Mouse (Mus musculus): ENCODE data around the gene Zmiz1. TPM values are rescaled to one million over a fixed set of nuclear protein-coding genes. Genes with fewer than 3 reads are reported as not detected.

Gene Zmiz1
- polyA plus RNA-seq, 1 experiment = 22.5 TPM

- Histone ChIP-seq H3K4me1 (ENCODE audit: control insufficient read depth, insufficient read depth, low read length) (no peaks in the 10 kb centered on the region), H3K9me3 (replicated peaks; ENCODE audit: control insufficient read depth, insufficient read depth, low read length, poor library complexity, severe bottlenecking) (no peaks in the 10 kb centered on the region), H3K27me3 (ENCODE audit: control insufficient read depth, insufficient read depth, low read length, poor library complexity, severe bottlenecking) (no peaks in the 10 kb centered on the region), H3K9ac (ENCODE audit: low read depth, poor library complexity, severe bottlenecking) (no peak overlapping the region), H3K4me3 (ENCODE audit: low read depth, low read length) (no peak overlapping the region), H3K27ac (ENCODE audit: insufficient read depth, low read length) (no peak overlapping the region), H3K36me3 (ENCODE audit: control insufficient read depth, insufficient read depth, low read length, poor library complexity, severe bottlenecking) (no peaks in the 10 kb centered on the region)
- TF ChIP-seq POLR2A (IDR thresholded peaks at IDR 0.05; ENCODE audit: insufficient read depth, low read length) (no peak), EP300 (IDR thresholded peaks at IDR 0.05; ENCODE audit: insufficient read depth, low read depth, low read length) (no peak), CTCF (IDR thresholded peaks at IDR 0.05; ENCODE audit: low read depth, low read length) (no peak)
Observed at GRCm38 (mm10) chr14:25478755-25479154, 19.8 kb downstream of the Zmiz1 start.

GRCm38 (mm10) chr14:25479841-25480252, 20.9 kb downstream of the Zmiz1 start:
- Histone ChIP-seq H3K4me3 (ENCODE audit: low read depth, low read length) (no peak overlapping the region), H3K27ac (ENCODE audit: insufficient read depth, low read length) (no peak overlapping the region), H3K9ac (ENCODE audit: low read depth, poor library complexity, severe bottlenecking) (no peak overlapping the region), H3K4me1 (ENCODE audit: control insufficient read depth, insufficient read depth, low read length) (no peaks in the 10 kb centered on the region), H3K9me3 (replicated peaks; ENCODE audit: control insufficient read depth, insufficient read depth, low read length, poor library complexity, severe bottlenecking) (no peaks in the 10 kb centered on the region), H3K36me3 (ENCODE audit: control insufficient read depth, insufficient read depth, low read length, poor library complexity, severe bottlenecking) (no peaks in the 10 kb centered on the region), H3K27me3 (ENCODE audit: control insufficient read depth, insufficient read depth, low read length, poor library complexity, severe bottlenecking) (no peaks in the 10 kb centered on the region)
- TF ChIP-seq CTCF (IDR thresholded peaks at IDR 0.05; ENCODE audit: low read depth, low read length) = no peak
- TF ChIP-seq POLR2A (IDR thresholded peaks at IDR 0.05; ENCODE audit: insufficient read depth, low read length) = no peak
- TF ChIP-seq EP300 (IDR thresholded peaks at IDR 0.05; ENCODE audit: insufficient read depth, low read depth, low read length) = no peak

GRCm38 (mm10) chr14:25480443-25480842, 21.5 kb downstream of the Zmiz1 start:
- no peaks in the 10 kb centered on the region for H3K27me3 ChIP-seq (ENCODE audit: control insufficient read depth, insufficient read depth, low read length, poor library complexity, severe bottlenecking)
- no peaks in the 10 kb centered on the region for H3K9me3 ChIP-seq (replicated peaks; ENCODE audit: control insufficient read depth, insufficient read depth, low read length, poor library complexity, severe bottlenecking)
- TF ChIP-seq POLR2A (IDR thresholded peaks at IDR 0.05; ENCODE audit: insufficient read depth, low read length) (no peak), CTCF (IDR thresholded peaks at IDR 0.05; ENCODE audit: low read depth, low read length) (no peak), EP300 (IDR thresholded peaks at IDR 0.05; ENCODE audit: insufficient read depth, low read depth, low read length) (no peak)
- H3K27ac ChIP-seq (ENCODE audit: insufficient read depth, low read length) = no peak overlapping the region
- no peak overlapping the region for H3K9ac ChIP-seq (ENCODE audit: low read depth, poor library complexity, severe bottlenecking)
- H3K36me3 ChIP-seq (ENCODE audit: control insufficient read depth, insufficient read depth, low read length, poor library complexity, severe bottlenecking) = no peaks in the 10 kb centered on the region
- no peak overlapping the region for H3K4me3 ChIP-seq (ENCODE audit: low read depth, low read length)
- H3K4me1 ChIP-seq (ENCODE audit: control insufficient read depth, insufficient read depth, low read length) = no peaks in the 10 kb centered on the region

DNA sequence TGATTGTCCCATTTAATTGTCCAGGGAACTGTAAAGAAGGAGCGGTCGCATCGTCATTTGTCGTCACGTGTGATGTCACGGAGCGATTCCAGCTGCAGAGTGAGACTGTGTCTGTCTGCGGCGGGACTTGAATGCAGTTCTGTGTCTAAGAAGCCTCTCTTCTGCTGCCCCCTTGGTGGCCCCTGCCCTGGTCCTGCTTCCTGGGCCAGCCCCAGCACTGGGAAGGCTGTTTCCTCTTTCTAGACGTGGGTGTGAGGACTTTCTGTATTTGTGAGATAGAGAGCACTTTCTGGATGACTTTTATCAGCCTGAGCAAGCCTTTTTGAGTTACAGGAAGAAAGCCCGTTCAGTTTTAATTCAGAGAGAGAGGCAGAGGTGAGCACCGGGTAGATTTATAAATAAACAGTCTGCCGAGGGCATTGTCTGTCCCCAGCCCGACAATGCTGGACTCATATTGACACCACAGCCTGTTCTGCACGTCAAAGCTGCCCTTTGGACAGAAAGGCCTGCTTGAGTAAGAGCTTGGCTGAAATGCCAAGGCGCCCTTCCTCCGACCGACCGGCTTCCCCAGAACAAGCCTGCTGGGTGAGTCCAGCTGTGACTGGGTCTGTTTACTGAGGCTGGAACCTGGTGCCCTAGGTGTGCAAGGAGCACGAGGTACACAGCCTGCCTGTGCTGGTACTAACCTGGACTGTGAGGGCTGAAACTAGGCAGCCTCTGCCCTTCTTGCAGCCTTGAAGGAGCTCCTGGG, 22.1 kb downstream of the Zmiz1 start:
- Histone ChIP-seq H3K9ac (ENCODE audit: low read depth, poor library complexity, severe bottlenecking) (no peak overlapping the region), H3K27ac (ENCODE audit: insufficient read depth, low read length) (no peak overlapping the region)
- no peak for TF ChIP-seq POLR2A (IDR thresholded peaks at IDR 0.05; ENCODE audit: insufficient read depth, low read length)
- no peak for TF ChIP-seq EP300 (IDR thresholded peaks at IDR 0.05; ENCODE audit: insufficient read depth, low read depth, low read length)
- TF ChIP-seq CTCF (IDR thresholded peaks at IDR 0.05; ENCODE audit: low read depth, low read length) = no peak

GRCm38 (mm10) chr14:25481667-25482331, 22.8 kb downstream of the Zmiz1 start:
- no peaks in the 10 kb centered on the region for H3K27me3 ChIP-seq (ENCODE audit: control insufficient read depth, insufficient read depth, low read length, poor library complexity, severe bottlenecking)
- no peaks in the 10 kb centered on the region for H3K36me3 ChIP-seq (ENCODE audit: control insufficient read depth, insufficient read depth, low read length, poor library complexity, severe bottlenecking)
- no peak overlapping the region for H3K27ac ChIP-seq (ENCODE audit: insufficient read depth, low read length)
- H3K4me1 ChIP-seq (ENCODE audit: control insufficient read depth, insufficient read depth, low read length) = no peaks in the 10 kb centered on the region
- H3K4me3 ChIP-seq (ENCODE audit: low read depth, low read length) = no peak overlapping the region
- TF ChIP-seq EP300 (IDR thresholded peaks at IDR 0.05; ENCODE audit: insufficient read depth, low read depth, low read length) (no peak), POLR2A (IDR thresholded peaks at IDR 0.05; ENCODE audit: insufficient read depth, low read length) (no peak), CTCF (IDR thresholded peaks at IDR 0.05; ENCODE audit: low read depth, low read length) (no peak)
- H3K9ac ChIP-seq (ENCODE audit: low read depth, poor library complexity, severe bottlenecking) = no peak overlapping the region
- no peaks in the 10 kb centered on the region for H3K9me3 ChIP-seq (replicated peaks; ENCODE audit: control insufficient read depth, insufficient read depth, low read length, poor library complexity, severe bottlenecking)

More for the DNA sequence above, 22.1 kb downstream of the Zmiz1 start:
- no peaks in the 10 kb centered on the region for H3K4me1 ChIP-seq (ENCODE audit: control insufficient read depth, insufficient read depth, low read length)
- no peak overlapping the region for H3K4me3 ChIP-seq (ENCODE audit: low read depth, low read length)
- no peaks in the 10 kb centered on the region for H3K9me3 ChIP-seq (replicated peaks; ENCODE audit: control insufficient read depth, insufficient read depth, low read length, poor library complexity, severe bottlenecking)
- no peaks in the 10 kb centered on the region for H3K36me3 ChIP-seq (ENCODE audit: control insufficient read depth, insufficient read depth, low read length, poor library complexity, severe bottlenecking)
- H3K27me3 ChIP-seq (ENCODE audit: control insufficient read depth, insufficient read depth, low read length, poor library complexity, severe bottlenecking) = no peaks in the 10 kb centered on the region

- Histone ChIP-seq H3K9ac (ENCODE audit: low read depth, poor library complexity, severe bottlenecking) (no peak overlapping the region), H3K27ac (ENCODE audit: insufficient read depth, low read length) (no peak overlapping the region), H3K4me1 (ENCODE audit: control insufficient read depth, insufficient read depth, low read length) (no peaks in the 10 kb centered on the region), H3K9me3 (replicated peaks; ENCODE audit: control insufficient read depth, insufficient read depth, low read length, poor library complexity, severe bottlenecking) (no peaks in the 10 kb centered on the region), H3K27me3 (ENCODE audit: control insufficient read depth, insufficient read depth, low read length, poor library complexity, severe bottlenecking) (no peaks in the 10 kb centered on the region), H3K4me3 (ENCODE audit: low read depth, low read length) (no peak overlapping the region), H3K36me3 (ENCODE audit: control insufficient read depth, insufficient read depth, low read length, poor library complexity, severe bottlenecking) (no peaks in the 10 kb centered on the region)
- no peak for TF ChIP-seq CTCF (IDR thresholded peaks at IDR 0.05; ENCODE audit: low read depth, low read length)
- no peak for TF ChIP-seq EP300 (IDR thresholded peaks at IDR 0.05; ENCODE audit: insufficient read depth, low read depth, low read length)
- TF ChIP-seq POLR2A (IDR thresholded peaks at IDR 0.05; ENCODE audit: insufficient read depth, low read length) = no peak
Observed at GRCm38 (mm10) chr14:25482404-25482803, 23.4 kb downstream of the Zmiz1 start.
